Mouse (Mus musculus): ENCODE results near the gene Dhx37. TPM values are rescaled to one million over a fixed set of nuclear protein-coding genes. Genes with fewer than 3 reads are reported as not detected.
A peak's percentile ranks its signal among the peaks of the same experiment; 100 is the strongest.
"Not testable (repeated sequence)": the region's sequence is repeated elsewhere in the genome, so short reads cannot be mapped to it uniquely, and the experiment has no call there.

The Dhx37 gene
- total RNA-seq, 2 experiments from 2014 or later = 11.4 to 15.2 TPM

GRCm38 (mm10) chr5:125393622-125394603 lies 40.0 kb downstream of the Dhx37 start:
- intact Hi-C loops (cut with DNase I) = no loop called here
- peak; percentile 69 to 80 for DNase-seq (ENCODE audit: low spot score in 2 of 2)

GRCm38 (mm10) chr5:125392977-125393621 lies 40.8 kb downstream of the Dhx37 start:
- intact Hi-C loops (cut with DNase I) = no loop called here
- DNase-seq (ENCODE audit: low spot score in 2 of 2) = peak; percentile 96 to 98

- DNase-seq (ENCODE audit: low spot score in 2 of 2) = no peak
- intact Hi-C loops (cut with DNase I) = no loop called here
Measured at GRCm38 (mm10) chr5:125392618-125392976, 41.3 kb downstream of the Dhx37 start.

GRCm38 (mm10) chr5:125392176-125392575 lies 41.7 kb downstream of the Dhx37 start:
- DNase-seq (ENCODE audit: low spot score in 2 of 2); intact Hi-C loops (cut with DNase I): not testable (repeated sequence)

- intact Hi-C loops (cut with DNase I) = loop anchor here (2.0 kb wide), 1 partner anchor 13 kb away; no protein-coding TSS in a partner anchor
- peak; percentile 86 to 97 for DNase-seq (ENCODE audit: low spot score in 2 of 2)
Measured at GRCm38 (mm10) chr5:125391609-125392008, 42.3 kb downstream of the Dhx37 start.

- no peak for DNase-seq (ENCODE audit: low spot score in 2 of 2)
- intact Hi-C loops (cut with DNase I) = loop anchor here (2.0 kb wide), 1 partner anchor 14 kb away; no protein-coding TSS in a partner anchor
Measured at GRCm38 (mm10) chr5:125390906-125391477, 42.9 kb downstream of the Dhx37 start.

GRCm38 (mm10) chr5:125389579-125390441 lies 44.1 kb downstream of the Dhx37 start, which contains the start of gene Ubc:
Ubc (minus strand) TSS chr5:125390202.
- intact Hi-C loops (cut with DNase I) = loop anchor here (2.0 kb wide), 1 partner anchor 15 kb away; no protein-coding TSS in a partner anchor
- DNase-seq (ENCODE audit: low spot score in 2 of 2) = peak; percentile 83 to 85

- intact Hi-C loops (cut with DNase I) = no loop called here
- peak; percentile 77 to 78 for DNase-seq (ENCODE audit: low spot score in 2 of 2)
Measured at GRCm38 (mm10) chr5:125389131-125389578, 44.8 kb downstream of the Dhx37 start, which contains the start of gene Gm10382. Gm10382 (plus strand) TSS chr5:125389322.

GRCm38 (mm10) chr5:125388358-125389092 lies 45.4 kb downstream of the Dhx37 start:
- intact Hi-C loops (cut with DNase I) = no loop called here
- no peak for DNase-seq (ENCODE audit: low spot score in 2 of 2)

GRCm38 (mm10) chr5:125387295-125387694 lies 46.6 kb downstream of the Dhx37 start:
- intact Hi-C loops (cut with DNase I); DNase-seq (ENCODE audit: low spot score in 2 of 2): not testable (repeated sequence)

- intact Hi-C loops (cut with DNase I) = no loop called here
- no peak for DNase-seq (ENCODE audit: low spot score in 2 of 2)
Measured at GRCm38 (mm10) chr5:125385215-125385940, 48.5 kb downstream of the Dhx37 start.

GRCm38 (mm10) chr5:125384512-125385214 lies 49.3 kb downstream of the Dhx37 start:
- intact Hi-C loops (cut with DNase I) = loop anchor here (5.0 kb wide), 1 partner anchor 78 kb away; no protein-coding TSS in a partner anchor

GRCm38 (mm10) chr5:125383637-125384420 lies 50.1 kb downstream of the Dhx37 start:
- no peak for DNase-seq (ENCODE audit: low spot score in 2 of 2)
- intact Hi-C loops (cut with DNase I) = loop anchor here (5.0 kb wide), 1 partner anchor 78 kb away; no protein-coding TSS in a partner anchor

More at GRCm38 (mm10) chr5:125384512-125385214, 49.3 kb downstream of the Dhx37 start:
- no peak for DNase-seq (ENCODE audit: low spot score in 2 of 2)

- peak; percentile 61 to 77 for DNase-seq (ENCODE audit: low spot score in 2 of 2)
- intact Hi-C loops (cut with DNase I) = loop anchor here (5.0 kb wide), 1 partner anchor 79 kb away; no protein-coding TSS in a partner anchor
Measured at GRCm38 (mm10) chr5:125382673-125383558, 51.0 kb downstream of the Dhx37 start.

Data from left cerebral cortex, postnatal 25 days (tissue).